8 mouse cellular contexts compared by ENCODE assay signal in genomic region chr9:85400600-85401313, GRCm38 (mm10).
DNase-seq lines count a peak whose midpoint lies in the region; ATAC-seq and TF ChIP-seq lines count a peak whose summit lies in the region.

No protein-coding gene starts in this region.

- no peaks in the 10 kb centered on the region for H3K36me3 ChIP-seq in midbrain, embryonic 15.5 days (replicated peaks)
- H3K36me3 ChIP-seq in midbrain, embryonic 11.5 days (ENCODE audit: control insufficient read depth, insufficient read depth, low read length) = no peaks in the 10 kb centered on the region
- H3K36me3 ChIP-seq in hindbrain, embryonic 16.5 days (ENCODE audit: control insufficient read depth, insufficient read depth, low read length) = no peaks in the 10 kb centered on the region
- no peaks in the 10 kb centered on the region for H3K36me3 ChIP-seq in stomach, postnatal 0 days (ENCODE audit: control insufficient read depth, insufficient read depth, low read length)

- no peak overlapping the region for H3K4me2 ChIP-seq in midbrain, embryonic 15.5 days
- H3K4me2 ChIP-seq in midbrain, embryonic 11.5 days = no peak overlapping the region
- H3K4me2 ChIP-seq in hindbrain, embryonic 16.5 days (ENCODE audit: low read length) = no peak overlapping the region
- H3K4me2 ChIP-seq in stomach, postnatal 0 days (replicated peaks; ENCODE audit: low read depth) = peak overlapping the region; percentile 0; the same call in 1 of the 2 replicates

- intact Hi-C loops in heart, postnatal 25 days (cut with DNase I) = no loop called here

- no peak overlapping the region for H3K27ac ChIP-seq in midbrain, embryonic 15.5 days
- H3K27ac ChIP-seq in midbrain, embryonic 11.5 days (ENCODE audit: low read depth, low read length) = no peak overlapping the region
- no peak overlapping the region for H3K27ac ChIP-seq in hindbrain, embryonic 16.5 days (ENCODE audit: low read depth, low read length)
- no peak overlapping the region for H3K27ac ChIP-seq in stomach, postnatal 0 days (replicated peaks)

- no peak overlapping the region for H3K4me3 ChIP-seq in midbrain, embryonic 15.5 days
- no peak overlapping the region for H3K4me3 ChIP-seq in midbrain, embryonic 11.5 days (ENCODE audit: low read depth, low read length)
- H3K4me3 ChIP-seq in hindbrain, embryonic 16.5 days (ENCODE audit: low read length) = no peak overlapping the region
- H3K4me3 ChIP-seq in stomach, postnatal 0 days (ENCODE audit: low read depth, low read length) = no peak overlapping the region

- H3K9ac ChIP-seq in midbrain, embryonic 15.5 days = no peak overlapping the region
- no peak overlapping the region for H3K9ac ChIP-seq in midbrain, embryonic 11.5 days (ENCODE audit: low read length)
- no peak overlapping the region for H3K9ac ChIP-seq in hindbrain, embryonic 16.5 days (ENCODE audit: low read depth, low read length)
- no peak overlapping the region for H3K9ac ChIP-seq in stomach, postnatal 0 days (ENCODE audit: low read length)

- DNase-seq in heart, adult 11 months = peak; percentile 89
- no peak for DNase-seq in heart, postnatal 25 days (ENCODE audit: low spot score)
- no peak for DNase-seq in midbrain, embryonic 11.5 days (ENCODE audit: low spot score, missing footprints)
- peak; percentile 36 for DNase-seq in stomach, postnatal 0 days (ENCODE audit: low spot score)
- DNase-seq in adipocyte (ENCODE audit: low spot score) = no peak
- DNase-seq in T-cell, adult 2 months (ENCODE audit: low spot score) = no peak

- no peak for TF ChIP-seq EP300 in stomach, postnatal 0 days (optimal IDR thresholded peaks at IDR 0.05)

- TF ChIP-seq CTCF in stomach, postnatal 0 days (IDR thresholded peaks at IDR 0.05; ENCODE audit: low read depth) = no peak

- no peaks in the 10 kb centered on the region for H3K4me1 ChIP-seq in midbrain, embryonic 15.5 days
- no peaks in the 10 kb centered on the region for H3K4me1 ChIP-seq in midbrain, embryonic 11.5 days (ENCODE audit: control insufficient read depth, insufficient read depth, low read length)
- H3K4me1 ChIP-seq in hindbrain, embryonic 16.5 days (ENCODE audit: control insufficient read depth, insufficient read depth, low read depth, low read length) = no peaks in the 10 kb centered on the region
- H3K4me1 ChIP-seq in stomach, postnatal 0 days (replicated peaks; ENCODE audit: control insufficient read depth, insufficient read depth) = no peaks in the 10 kb centered on the region

- 54% methylated on average over 12 of the region's 12 CpGs for WGBS in midbrain, embryonic 15.5 days
- 77% methylated on average over 12 of the region's 12 CpGs for WGBS in midbrain, embryonic 11.5 days
- WGBS in hindbrain, embryonic 16.5 days = 49% methylated on average over 12 of the region's 12 CpGs
- WGBS in stomach, postnatal 0 days = 23% methylated on average over 12 of the region's 12 CpGs

- ATAC-seq in midbrain, embryonic 15.5 days (replicated peaks) = peak; percentile 58; the same call in 1 of the 2 replicates
- no peak for ATAC-seq in midbrain, embryonic 11.5 days (ENCODE audit: low FRiP score)
- ATAC-seq in hindbrain, embryonic 16.5 days = peak; percentile 91
- peak; percentile 56; the same call in 1 of the 2 replicates for ATAC-seq in stomach, postnatal 0 days (ENCODE audit: low FRiP score, low TSS enrichment)

- H3K27me3 ChIP-seq in midbrain, embryonic 15.5 days (replicated peaks) = no peaks in the 10 kb centered on the region
- H3K27me3 ChIP-seq in midbrain, embryonic 11.5 days (ENCODE audit: control insufficient read depth, insufficient read depth, low read length) = no peaks in the 10 kb centered on the region
- H3K27me3 ChIP-seq in hindbrain, embryonic 16.5 days (replicated peaks; ENCODE audit: control insufficient read depth, insufficient read depth, low read length) = no peaks in the 10 kb centered on the region
- H3K27me3 ChIP-seq in stomach, postnatal 0 days (ENCODE audit: control insufficient read depth, insufficient read depth, low read length) = no peaks in the 10 kb centered on the region

- H3K9me3 ChIP-seq in midbrain, embryonic 15.5 days = no peaks in the 10 kb centered on the region
- H3K9me3 ChIP-seq in midbrain, embryonic 11.5 days (ENCODE audit: control insufficient read depth, low read length) = no peaks in the 10 kb centered on the region
- H3K9me3 ChIP-seq in hindbrain, embryonic 16.5 days (ENCODE audit: control insufficient read depth, low read length) = no peaks in the 10 kb centered on the region
- H3K9me3 ChIP-seq in stomach, postnatal 0 days (ENCODE audit: control insufficient read depth, low read length) = no peaks in the 10 kb centered on the region

Comparison
In these comparisons a context has a peak if more than half of its experiments do, and no peak if none do; other contexts are left out.
1. DNase-seq: peak in heart, adult 11 months (single experiment) and stomach, postnatal 0 days (single experiment); none in heart, postnatal 25 days (single experiment), midbrain, embryonic 11.5 days (single experiment), adipocyte (single experiment) and T-cell, adult 2 months (single experiment).